Mouse (Mus musculus) midbrain, embryonic 15.5 days (tissue): Measurements from ENCODE around the gene Ggt6. TPM values are rescaled to one million over a fixed set of nuclear protein-coding genes. Genes with fewer than 3 reads are reported as not detected.

Experiments used
- ATAC-seq: fragments of 200-750 bp; cut with Nextera tagmentation; replicated peaks from 2 replicates; pipeline ENCODE4 v1.8.0; 2017; ENCODE audit warnings: moderate TSS enrichment
- H3K27ac ChIP-seq: fragments of 300-500 bp; sonication (generic); 2 replicates; pipeline ENCODE4 v1.5.1; 2015; ENCODE audit warnings: mild to moderate bottlenecking, inconsistent platforms
- H3K27me3 ChIP-seq: fragments of 300-500 bp; sonication (generic); replicated peaks from 2 replicates; pipeline ENCODE4 v1.6.1; 2015; ENCODE audit warnings: inconsistent platforms
- H3K36me3 ChIP-seq: fragments of 300-500 bp; sonication (generic); replicated peaks from 2 replicates; pipeline ENCODE4 v1.6.1; 2015; ENCODE audit warnings: inconsistent platforms
- H3K4me1 ChIP-seq: fragments of 300-500 bp; sonication (generic); 2 replicates; pipeline ENCODE4 v1.6.1; 2015; ENCODE audit warnings: inconsistent platforms
- H3K4me2 ChIP-seq: fragments of 300-500 bp; sonication (generic); 2 replicates; pipeline ENCODE4 v1.6.1; 2015; ENCODE audit warnings: inconsistent platforms, mild to moderate bottlenecking, moderate library complexity
- H3K4me3 ChIP-seq: fragments of 300-500 bp; sonication (generic); 2 replicates; pipeline ENCODE4 v1.5.1; 2015; ENCODE audit warnings: mild to moderate bottlenecking, inconsistent platforms
- H3K9ac ChIP-seq: fragments of 300-500 bp; sonication (generic); 2 replicates; pipeline ENCODE4 v1.6.1; 2015; ENCODE audit warnings: mild to moderate bottlenecking, inconsistent platforms
- H3K9me3 ChIP-seq: fragments of 300-500 bp; sonication (generic); 2 replicates; pipeline ENCODE4 v1.6.1; 2016; ENCODE audit warnings: inconsistent platforms
- WGBS: fragments of 180-500 bp; shearing (Covaris S2); methylation state at CpG from one replicate; pipeline ENCODE4 v1.1.7; 2015; ENCODE audit warnings: mixed read lengths; 5-methylcytosine and 5-hydroxymethylcytosine counted together
- polyA plus RNA-seq: library from polyadenylated mRNA; unstranded; fragments of >200 nt; fragmentation: Nextera tagmentation; extraction: Ambion mirVana; gene quantifications from 2 replicates; pipeline ENCODE4 v1.2.1, GENCODE M21; 2015

Gene Ggt6
- polyA plus RNA-seq, 1 experiment from 2014 or later, result not detected

GRCm38 (mm10) chr11:72452140-72452665 lies 16.9 kb downstream of the Ggt6 start:
- H3K4me3 ChIP-seq, result no peak overlapping the region
- no peak overlapping the region for H3K9ac ChIP-seq
- H3K27ac ChIP-seq, result no peak overlapping the region
- no peaks in the 10 kb centered on the region for H3K4me1 ChIP-seq
- no peak overlapping the region for H3K4me2 ChIP-seq
- ATAC-seq, result no peak
- no peaks in the 10 kb centered on the region for H3K27me3 ChIP-seq
- H3K9me3 ChIP-seq, result no peaks in the 10 kb centered on the region
- 90% methylated on average over 3 of the region's 3 CpGs for WGBS
- peaks cover 48% of the 10 kb centered on the region for H3K36me3 ChIP-seq

DNA sequence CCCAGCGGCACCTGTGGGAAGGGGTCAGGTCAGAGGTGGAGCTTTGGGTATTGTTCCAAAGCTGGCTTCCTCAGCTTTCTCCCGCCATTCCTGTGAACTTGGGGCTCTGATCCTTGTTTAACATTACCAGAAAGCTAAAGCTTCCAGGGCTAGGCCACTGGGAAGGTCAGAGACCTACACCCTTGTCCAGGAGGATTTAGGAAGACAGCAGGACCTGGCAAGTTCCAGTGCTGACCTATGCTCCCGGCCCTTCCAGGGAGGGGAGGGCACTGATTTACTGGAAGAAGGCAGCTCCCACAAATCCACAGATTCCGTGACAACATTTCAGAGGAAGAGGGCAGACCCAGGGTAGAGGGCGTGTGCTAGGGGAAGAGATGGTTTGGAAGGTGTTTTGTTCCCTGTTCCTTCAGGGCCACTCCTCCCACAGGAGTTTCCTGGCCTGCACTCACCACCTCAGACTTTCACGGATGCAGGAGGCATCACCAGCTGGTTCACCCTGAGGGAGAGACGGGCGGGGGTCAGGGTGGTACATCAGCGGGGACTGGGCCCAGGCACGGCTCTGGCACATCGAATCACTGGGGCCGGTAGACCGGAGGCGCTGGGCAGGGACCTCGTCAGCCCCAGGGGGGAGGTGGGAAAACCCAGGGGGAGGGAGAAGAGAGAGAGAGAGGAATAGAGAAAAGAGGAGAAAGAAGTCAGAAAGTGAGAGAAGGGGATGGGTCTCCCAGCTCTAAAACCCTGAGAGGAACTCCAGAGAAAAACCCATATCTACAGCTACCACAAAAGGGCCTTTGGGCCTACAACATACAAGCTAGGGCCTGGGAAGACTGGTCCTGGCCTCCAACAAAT lies 18.0 kb downstream of the Ggt6 start:
- Histone ChIP-seq H3K27ac (no peak overlapping the region), H3K4me2 (no peak overlapping the region), H3K9ac (no peak overlapping the region), H3K4me1 (no peaks in the 10 kb centered on the region), H3K9me3 (no peaks in the 10 kb centered on the region), H3K4me3 (no peak overlapping the region), H3K27me3 (no peaks in the 10 kb centered on the region), H3K36me3 (peaks cover 37% of the 10 kb centered on the region)
- 63% methylated on average over 15 of the region's 15 CpGs for WGBS
- no peak for ATAC-seq

GRCm38 (mm10) chr11:72455694-72456093 lies 20.4 kb downstream of the Ggt6 start:
- no peaks in the 10 kb centered on the region for H3K27me3 ChIP-seq
- H3K9ac ChIP-seq, result no peak overlapping the region
- H3K4me1 ChIP-seq, result no peaks in the 10 kb centered on the region
- WGBS, result 28% methylated on average over 5 of the region's 5 CpGs
- no peak overlapping the region for H3K27ac ChIP-seq
- peaks cover 15% of the 10 kb centered on the region for H3K36me3 ChIP-seq
- no peak for ATAC-seq
- H3K4me3 ChIP-seq, result no peak overlapping the region
- H3K4me2 ChIP-seq, result no peak overlapping the region
- H3K9me3 ChIP-seq, result no peaks in the 10 kb centered on the region

DNA sequence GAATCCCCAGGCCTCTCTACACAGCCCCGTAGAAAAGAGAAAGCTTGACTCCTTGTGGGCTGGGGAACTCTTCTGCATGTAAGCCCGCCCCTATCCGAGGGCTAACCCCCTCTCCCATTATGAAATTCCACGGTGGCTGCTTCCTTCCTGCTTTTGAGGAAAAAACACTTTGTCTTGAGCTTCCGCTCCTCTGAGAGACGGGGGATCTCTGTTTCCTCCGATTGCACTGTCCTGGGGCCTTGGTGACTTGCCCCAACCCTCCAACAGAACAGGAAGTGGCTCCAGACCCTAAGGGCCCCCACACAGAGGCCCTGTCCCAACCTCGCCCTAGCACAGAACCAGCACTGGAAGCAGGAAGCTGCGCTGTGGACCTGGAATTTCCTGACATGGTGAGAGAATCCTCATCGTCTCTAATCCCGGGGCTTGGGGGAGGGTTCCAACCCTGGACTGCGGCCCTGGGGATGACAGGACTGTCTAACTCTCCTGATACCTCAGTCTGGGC lies 22.7 kb downstream of the Ggt6 start:
- 73% methylated on average over 12 of the region's 12 CpGs for WGBS

GRCm38 (mm10) chr11:72458502-72458901 lies 23.2 kb downstream of the Ggt6 start:
- no peak overlapping the region for H3K4me2 ChIP-seq
- no peak overlapping the region for H3K9ac ChIP-seq
- no peak overlapping the region for H3K27ac ChIP-seq
- H3K9me3 ChIP-seq, result no peaks in the 10 kb centered on the region
- no peaks in the 10 kb centered on the region for H3K4me1 ChIP-seq
- no peak overlapping the region for H3K4me3 ChIP-seq
- WGBS, result 84% methylated on average over 3 of the region's 3 CpGs
- H3K36me3 ChIP-seq, result no peaks in the 10 kb centered on the region
- no peak for ATAC-seq
- H3K27me3 ChIP-seq, result no peaks in the 10 kb centered on the region

More for the DNA sequence above, 22.7 kb downstream of the Ggt6 start:
- Histone ChIP-seq H3K36me3 (no peaks in the 10 kb centered on the region), H3K27ac (no peak overlapping the region), H3K4me3 (no peak overlapping the region), H3K9me3 (no peaks in the 10 kb centered on the region), H3K27me3 (no peaks in the 10 kb centered on the region), H3K4me2 (no peak overlapping the region), H3K4me1 (no peaks in the 10 kb centered on the region), H3K9ac (no peak overlapping the region)
- ATAC-seq, result no peak

GRCm38 (mm10) chr11:72461500-72461981 lies 26.2 kb downstream of the Ggt6 start:
- Histone ChIP-seq H3K27me3 (no peaks in the 10 kb centered on the region), H3K4me2 (no peak overlapping the region), H3K4me3 (no peak overlapping the region), H3K36me3 (no peaks in the 10 kb centered on the region), H3K27ac (no peak overlapping the region), H3K9me3 (no peaks in the 10 kb centered on the region), H3K9ac (no peak overlapping the region), H3K4me1 (no peaks in the 10 kb centered on the region)
- 58% methylated on average over 5 of the region's 5 CpGs for WGBS
- ATAC-seq, result no peak

DNA sequence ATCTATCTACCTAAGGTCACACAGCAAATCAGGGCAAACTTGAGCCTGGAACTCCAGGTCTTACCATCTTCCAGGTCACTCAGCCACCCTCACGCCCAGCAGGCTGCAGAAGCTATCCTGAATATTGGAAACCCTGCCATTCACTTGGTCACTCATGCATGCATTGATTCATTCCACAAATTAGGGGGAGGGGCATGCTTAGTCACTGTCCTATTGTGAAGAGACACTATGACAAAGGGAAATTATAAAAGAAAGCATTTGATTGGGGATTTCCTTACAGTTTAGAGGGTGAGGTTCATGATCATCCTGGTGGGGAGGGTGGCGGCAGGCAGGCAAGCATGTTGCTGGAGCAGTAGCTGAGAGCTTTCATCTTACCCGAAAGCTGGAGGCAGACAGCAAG lies 29.5 kb downstream of the Ggt6 start:
- no peak for ATAC-seq
- Histone ChIP-seq H3K36me3 (no peaks in the 10 kb centered on the region), H3K9ac (no peak overlapping the region), H3K9me3 (no peaks in the 10 kb centered on the region), H3K4me2 (no peak overlapping the region), H3K4me3 (no peak overlapping the region), H3K27ac (no peak overlapping the region), H3K4me1 (no peaks in the 10 kb centered on the region), H3K27me3 (no peaks in the 10 kb centered on the region)
- 47% methylated on average over 3 of the region's 3 CpGs for WGBS

DNA sequence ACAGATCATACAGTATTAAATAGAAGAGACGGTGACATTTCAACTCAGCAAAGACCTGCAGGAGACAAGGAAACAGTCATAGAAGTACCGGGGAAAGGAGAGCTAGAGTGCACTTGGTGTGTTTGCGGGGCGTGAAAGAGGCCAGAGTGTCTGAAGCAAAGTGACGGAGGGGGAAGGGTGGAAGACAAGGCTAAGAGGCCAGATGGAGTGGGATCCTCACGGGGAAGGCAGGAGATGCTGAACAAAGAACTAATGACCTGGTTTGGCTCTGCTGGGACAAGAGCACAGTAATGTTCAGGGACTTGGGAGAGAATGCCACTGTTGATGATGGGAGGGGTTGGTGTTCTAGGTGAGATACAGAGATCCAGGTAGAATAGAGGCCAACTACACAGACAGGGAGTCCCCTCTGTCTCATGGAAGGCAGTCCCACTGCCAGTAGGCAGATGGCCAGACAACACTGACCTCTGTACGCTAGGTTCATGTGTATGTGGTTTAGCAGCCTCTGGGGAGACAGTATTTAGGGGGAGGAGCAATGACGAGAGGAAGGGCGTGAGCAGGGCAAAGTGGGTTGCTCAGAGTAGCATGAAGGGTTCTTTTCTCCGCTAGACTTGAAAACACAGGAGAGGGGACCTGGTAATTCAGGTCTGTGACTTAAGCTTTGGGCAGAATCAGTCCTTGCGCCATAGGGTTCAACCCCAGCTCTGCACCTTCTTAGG lies 30.8 kb downstream of the Ggt6 start:
- H3K4me2 ChIP-seq, result no peak overlapping the region
- no peak overlapping the region for H3K27ac ChIP-seq
- H3K9me3 ChIP-seq, result no peaks in the 10 kb centered on the region
- no peaks in the 10 kb centered on the region for H3K4me1 ChIP-seq
- no peak overlapping the region for H3K4me3 ChIP-seq
- WGBS, result 70% methylated on average over 11 of the region's 11 CpGs
- H3K36me3 ChIP-seq, result no peaks in the 10 kb centered on the region
- no peak for ATAC-seq
- no peak overlapping the region for H3K9ac ChIP-seq
- H3K27me3 ChIP-seq, result no peaks in the 10 kb centered on the region

DNA sequence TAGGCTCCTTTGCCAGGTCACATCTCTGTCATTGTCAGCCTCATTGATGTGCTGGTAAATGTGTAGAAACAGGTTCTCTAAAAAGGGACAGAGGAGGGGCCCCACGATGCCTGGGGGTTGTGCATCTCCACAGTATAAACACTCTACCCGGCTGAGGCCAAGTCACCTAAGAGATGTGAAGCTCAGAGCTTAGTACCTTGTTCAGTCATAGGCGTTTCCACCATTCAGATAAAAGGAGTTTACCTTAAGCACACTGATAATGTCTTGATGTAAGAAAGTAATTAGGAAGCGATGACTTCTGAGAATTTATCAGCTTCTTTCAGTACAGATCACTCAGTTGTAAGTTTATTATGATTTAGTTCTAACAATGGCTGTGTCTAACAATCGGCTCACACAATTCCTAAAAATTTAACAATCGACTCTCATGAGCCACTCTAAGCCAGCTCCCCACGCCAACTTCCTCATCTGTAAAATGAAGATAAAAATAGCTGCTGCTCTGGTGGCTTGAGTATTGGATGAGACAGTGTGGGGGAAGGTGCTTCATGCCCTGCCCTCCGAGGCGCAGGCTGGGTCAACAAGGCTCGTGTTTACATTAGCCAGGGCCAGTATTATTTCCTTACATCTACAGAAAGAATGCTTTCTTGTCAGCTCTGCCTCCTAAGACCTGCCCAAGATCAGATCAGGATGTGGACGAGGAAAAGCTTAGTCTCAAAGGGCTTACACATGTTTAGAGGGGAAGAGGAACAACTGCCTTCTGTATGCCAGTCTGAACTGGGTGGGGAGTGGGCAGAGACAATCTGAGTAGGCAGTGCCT lies 31.6 kb downstream of the Ggt6 start:
- Histone ChIP-seq H3K4me1 (no peaks in the 10 kb centered on the region), H3K4me3 (no peak overlapping the region), H3K36me3 (no peaks in the 10 kb centered on the region), H3K9me3 (no peaks in the 10 kb centered on the region), H3K27me3 (no peaks in the 10 kb centered on the region), H3K27ac (peak overlapping the region; percentile 49), H3K9ac (no peak overlapping the region), H3K4me2 (no peak overlapping the region)
- 63% methylated on average over 11 of the region's 11 CpGs for WGBS
- no peak for ATAC-seq

- Histone ChIP-seq H3K4me1 (no peaks in the 10 kb centered on the region), H3K4me3 (no peak overlapping the region), H3K9ac (no peak overlapping the region), H3K27ac (peak overlapping the region; percentile 35; the same call in 1 of the 2 replicates), H3K4me2 (no peak overlapping the region), H3K36me3 (0 out of 2 replicates have a peak, but pooled peaks cover 5% of the 10 kb centered on the region), H3K27me3 (no peaks in the 10 kb centered on the region), H3K9me3 (no peaks in the 10 kb centered on the region)
- WGBS, result 73% methylated on average over 5 of the region's 5 CpGs
- no peak for ATAC-seq
These were observed 33.2 kb downstream of the Ggt6 start for GRCm38 (mm10) chr11:72468525-72468924.

DNA sequence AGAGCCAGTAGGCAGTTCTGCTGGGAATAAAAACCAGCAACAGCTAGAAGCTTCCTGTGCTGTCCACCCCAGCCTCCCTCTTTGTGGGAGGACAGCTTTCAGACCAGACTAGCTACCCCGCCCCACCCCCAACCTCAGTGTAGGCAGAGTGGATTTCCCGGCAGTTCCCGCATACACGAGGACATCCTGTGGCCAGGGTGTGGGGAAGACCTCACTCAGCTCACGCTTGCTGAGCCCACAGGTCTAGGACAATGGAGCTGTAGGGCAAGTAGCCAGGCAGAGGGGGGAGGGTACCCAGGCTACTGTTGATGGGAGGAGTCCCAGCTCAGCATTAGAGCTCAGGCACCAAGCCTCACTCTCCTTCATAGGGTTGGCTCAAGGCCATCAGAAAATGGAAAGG lies 33.9 kb downstream of the Ggt6 start:
- H3K27me3 ChIP-seq, result no peaks in the 10 kb centered on the region
- H3K36me3 ChIP-seq, result 0 out of 2 replicates have a peak, but pooled peaks cover 5% of the 10 kb centered on the region
- no peak overlapping the region for H3K4me2 ChIP-seq
- 26% methylated on average over 5 of the region's 5 CpGs for WGBS
- ATAC-seq, result peak; percentile 44; the same call in 1 of the 2 replicates
- H3K27ac ChIP-seq, result 0 out of 2 replicates have a peak overlapping the region, but pooled peaks have one; percentile 25
- no peaks in the 10 kb centered on the region for H3K4me1 ChIP-seq
- no peak overlapping the region for H3K9ac ChIP-seq
- H3K9me3 ChIP-seq, result no peaks in the 10 kb centered on the region
- H3K4me3 ChIP-seq, result no peak overlapping the region
